Mouse (Mus musculus) lung, embryonic 15.5 days (tissue): ENCODE results near the gene Piezo1. TPM values are rescaled to one million over a fixed set of nuclear protein-coding genes. Genes with fewer than 3 reads are reported as not detected.

Source experiments
- microRNA-seq: library from miRNA; unstranded; fragments of <30 nt; microRNA quantifications from one replicate; pipeline ENCODE4, GENCODE M21; 2016
- polyA plus RNA-seq: library from polyadenylated mRNA; unstranded; fragments of >200 nt; fragmentation: Nextera tagmentation; extraction: Ambion mirVana; gene quantifications from 2 replicates; pipeline ENCODE4 v1.2.1, GENCODE M21; 2015

Gene Piezo1
- polyA plus RNA-seq, 1 experiment from 2014 or later: 23.4 TPM

Small RNAs within 50 kb of the gene (microRNA-seq; reads per million reads assigned to microRNA genes)
- not detected for gene Gm24366

Other genes starting within 250 kb of the Piezo1 start
- gene Trhr2, start 190.6 kb downstream of the Piezo1 start, polyA plus RNA-seq: not detected in 2 replicates
- 53.3 and 55.1 TPM in 2 replicates for gene Zc3h18, start 174.7 kb downstream of the Piezo1 start, polyA plus RNA-seq
- gene Il17c, start 129.3 kb downstream of the Piezo1 start, polyA plus RNA-seq: not detected in 2 replicates
- 208 and 215 TPM in 2 replicates for gene Cyba, start 118.4 kb downstream of the Piezo1 start, polyA plus RNA-seq
- 24.3 and 24.7 TPM in 2 replicates for gene Mvd, start 107.9 kb downstream of the Piezo1 start, polyA plus RNA-seq
- 1.1 and 1.2 TPM in 2 replicates for gene Snai3, start 90.6 kb downstream of the Piezo1 start, polyA plus RNA-seq
- gene Rnf166, start 75.3 kb downstream of the Piezo1 start, polyA plus RNA-seq: 40.5 and 43.9 TPM in 2 replicates
- 38.3 and 46.8 TPM in 2 replicates for gene Ctu2, start 75.2 kb downstream of the Piezo1 start, polyA plus RNA-seq
- gene Cdt1, start 16.7 kb upstream of the Piezo1 start, polyA plus RNA-seq: 42.7 and 44.9 TPM in 2 replicates
- gene Aprt, start 25.6 kb upstream of the Piezo1 start, polyA plus RNA-seq: 314 and 327 TPM in 2 replicates
- gene Galns, start 60.1 kb upstream of the Piezo1 start, polyA plus RNA-seq: 12.5 and 13.5 TPM in 2 replicates
- gene Trappc2l, start 60.3 kb upstream of the Piezo1 start, polyA plus RNA-seq: 49.5 and 53.0 TPM in 2 replicates
- gene Pabpn1l, start 71.4 kb upstream of the Piezo1 start, polyA plus RNA-seq: not detected in 2 replicates
- gene Cbfa2t3, start 147.8 kb upstream of the Piezo1 start, polyA plus RNA-seq: 4.8 and 5.4 TPM in 2 replicates
- gene Acsf3, start 224.2 kb upstream of the Piezo1 start, polyA plus RNA-seq: 17.7 and 18.6 TPM in 2 replicates